Mouse (Mus musculus): ENCODE measurements around the gene Zfp663. TPM values are rescaled to one million over a fixed set of nuclear protein-coding genes. Genes with fewer than 3 reads are reported as not detected.

Zfp663 gene
- polyA plus RNA-seq, 1 experiment = not detected

GRCm38 (mm10) chr2:165327386-165327785 lies 41.1 kb downstream of the Zfp663 start:
- peaks cover 5% of the 10 kb centered on the region for H3K27me3 ChIP-seq (ENCODE audit: control insufficient read depth, insufficient read depth, insufficient read length)
- peak overlapping the region; percentile 78 for H3K4me3 ChIP-seq
- no peak overlapping the region for H3ac ChIP-seq (ENCODE audit: control insufficient read depth, insufficient read length)
- H3K79me2 ChIP-seq (ENCODE audit: control insufficient read depth, insufficient read depth) = peaks cover 35% of the 10 kb centered on the region
- H3K36me3 ChIP-seq (ENCODE audit: control insufficient read depth, insufficient read depth) = no peaks in the 10 kb centered on the region
- peak overlapping the region; percentile 98 for H3K4me2 ChIP-seq (ENCODE audit: low read depth)
- TF ChIP-seq TCF3 (IDR thresholded peaks at IDR 0.05; ENCODE audit: insufficient read length, low read depth) (no peak), POLR2AphosphoS2 (IDR thresholded peaks at IDR 0.05; ENCODE audit: insufficient read length, low read depth) (no peak), TCF12 (IDR thresholded peaks at IDR 0.05; ENCODE audit: insufficient read depth, poor library complexity, severe bottlenecking) (no peak), MYOG (IDR thresholded peaks at IDR 0.05; ENCODE audit: control insufficient read depth in 1 of 3, insufficient read depth in 1 of 3, insufficient read length in 2 of 3, low read depth in 2 of 3) (no peak), CEBPB (IDR thresholded peaks at IDR 0.05; ENCODE audit: insufficient read depth, poor library complexity, severe bottlenecking) (no peak), REST (IDR thresholded peaks at IDR 0.05; ENCODE audit: insufficient read depth, insufficient read length) (no peak), MAX (IDR thresholded peaks at IDR 0.05; ENCODE audit: low read depth) (no peak), E2F4 (IDR thresholded peaks at IDR 0.05; ENCODE audit: insufficient read depth) (no peak), SRF (IDR thresholded peaks at IDR 0.05; ENCODE audit: control insufficient read depth, insufficient read length, low read depth) (no peak), USF1 (IDR thresholded peaks at IDR 0.05; ENCODE audit: low read depth) (no peak), MYOD1 (IDR thresholded peaks at IDR 0.05; ENCODE audit: control insufficient read depth in 1 of 3, insufficient read length in 2 of 3, low read depth in 2 of 3) (no peak), POLR2A (IDR thresholded peaks at IDR 0.05; ENCODE audit: insufficient read length, low read depth) (no peak)

- TF ChIP-seq TCF12 (IDR thresholded peaks at IDR 0.05; ENCODE audit: insufficient read depth, poor library complexity, severe bottlenecking) (no peak), E2F4 (IDR thresholded peaks at IDR 0.05; ENCODE audit: insufficient read depth) (peak; percentile 64), CEBPB (IDR thresholded peaks at IDR 0.05; ENCODE audit: insufficient read depth, poor library complexity, severe bottlenecking) (no peak), POLR2A (IDR thresholded peaks at IDR 0.05; ENCODE audit: insufficient read length, low read depth) (peak; percentile 81), SRF (IDR thresholded peaks at IDR 0.05; ENCODE audit: control insufficient read depth, insufficient read length, low read depth) (peak; percentile 44), MAX (IDR thresholded peaks at IDR 0.05; ENCODE audit: low read depth) (no peak), MYOD1 (IDR thresholded peaks at IDR 0.05; ENCODE audit: control insufficient read depth in 1 of 3, insufficient read length in 2 of 3, low read depth in 2 of 3) (peak in 1 of 3 experiments; percentile 88), POLR2AphosphoS2 (IDR thresholded peaks at IDR 0.05; ENCODE audit: insufficient read length, low read depth) (peak; percentile 76), REST (IDR thresholded peaks at IDR 0.05; ENCODE audit: insufficient read depth, insufficient read length) (no peak), MYOG (IDR thresholded peaks at IDR 0.05; ENCODE audit: control insufficient read depth in 1 of 3, insufficient read depth in 1 of 3, insufficient read length in 2 of 3, low read depth in 2 of 3) (peak in 1 of 3 experiments; percentile 47), TCF3 (IDR thresholded peaks at IDR 0.05; ENCODE audit: insufficient read length, low read depth) (no peak), USF1 (IDR thresholded peaks at IDR 0.05; ENCODE audit: low read depth) (no peak)
- Histone ChIP-seq H3K4me2 (ENCODE audit: low read depth) (peak within 1 kb of the TSS; percentile 98), H3K36me3 (ENCODE audit: control insufficient read depth, insufficient read depth) (no peaks in the 10 kb centered on the region), H3K27me3 (ENCODE audit: control insufficient read depth, insufficient read depth, insufficient read length) (no peaks in the 10 kb centered on the region), H3ac (ENCODE audit: control insufficient read depth, insufficient read length) (peak within 1 kb of the TSS; percentile 42), H3K4me3 (peak within 1 kb of the TSS; percentile 78), H3K79me2 (ENCODE audit: control insufficient read depth, insufficient read depth) (peaks cover 44% of the 10 kb centered on the region)
These were observed 42.0 kb downstream of the Zfp663 start, which contains the start of gene Elmo2 for GRCm38 (mm10) chr2:165326304-165327190. TSS of gene Elmo2 (minus strand) at chr2:165326479.

GRCm38 (mm10) chr2:165325521-165326303 lies 42.8 kb downstream of the Zfp663 start:
- Histone ChIP-seq H3ac (ENCODE audit: control insufficient read depth, insufficient read length) (peak overlapping the region; percentile 42), H3K27me3 (ENCODE audit: control insufficient read depth, insufficient read depth, insufficient read length) (no peaks in the 10 kb centered on the region), H3K4me2 (ENCODE audit: low read depth) (peak overlapping the region; percentile 90), H3K79me2 (ENCODE audit: control insufficient read depth, insufficient read depth) (peaks cover 45% of the 10 kb centered on the region), H3K36me3 (ENCODE audit: control insufficient read depth, insufficient read depth) (no peaks in the 10 kb centered on the region), H3K4me3 (peak overlapping the region; percentile 78)
- TF ChIP-seq MYOD1 (IDR thresholded peaks at IDR 0.05; ENCODE audit: control insufficient read depth in 1 of 3, insufficient read length in 2 of 3, low read depth in 2 of 3) (peak in 1 of 3 experiments; percentile 16), MAX (IDR thresholded peaks at IDR 0.05; ENCODE audit: low read depth) (no peak), USF1 (IDR thresholded peaks at IDR 0.05; ENCODE audit: low read depth) (no peak)

- H3K4me3 ChIP-seq = no peak overlapping the region
- no peaks in the 10 kb centered on the region for H3K27me3 ChIP-seq (ENCODE audit: control insufficient read depth, insufficient read depth, insufficient read length)
- peaks cover 52% of the 10 kb centered on the region for H3K79me2 ChIP-seq (ENCODE audit: control insufficient read depth, insufficient read depth)
- TF ChIP-seq E2F4 (IDR thresholded peaks at IDR 0.05; ENCODE audit: insufficient read depth) (no peak), MYOD1 (IDR thresholded peaks at IDR 0.05; ENCODE audit: control insufficient read depth in 1 of 3, insufficient read length in 2 of 3, low read depth in 2 of 3) (no peak), MAX (IDR thresholded peaks at IDR 0.05; ENCODE audit: low read depth) (no peak), MYOG (IDR thresholded peaks at IDR 0.05; ENCODE audit: control insufficient read depth in 1 of 3, insufficient read depth in 1 of 3, insufficient read length in 2 of 3, low read depth in 2 of 3) (no peak), REST (IDR thresholded peaks at IDR 0.05; ENCODE audit: insufficient read depth, insufficient read length) (no peak)
- H3K36me3 ChIP-seq (ENCODE audit: control insufficient read depth, insufficient read depth) = no peaks in the 10 kb centered on the region
- no peak overlapping the region for H3ac ChIP-seq (ENCODE audit: control insufficient read depth, insufficient read length)
- no peak overlapping the region for H3K4me2 ChIP-seq (ENCODE audit: low read depth)
These were observed 44.6 kb downstream of the Zfp663 start for GRCm38 (mm10) chr2:165323928-165324327.
